Mouse (Mus musculus): ENCODE results near the gene Kazn.

The Kazn gene

GRCm38 (mm10) chr4:142071243-142071991 is 167.8 kb downstream of the Kazn start:
- DNase-seq = no peak

- no peak for DNase-seq
Measured at GRCm38 (mm10) chr4:142070840-142071239, 168.4 kb downstream of the Kazn start.

- DNase-seq = no peak
Measured at GRCm38 (mm10) chr4:142068899-142069812, 170.0 kb downstream of the Kazn start.

- DNase-seq = no peak
Measured at GRCm38 (mm10) chr4:142066576-142066975, 172.6 kb downstream of the Kazn start.

GRCm38 (mm10) chr4:142065835-142066234 is 173.4 kb downstream of the Kazn start:
- no peak for DNase-seq

- no peak for DNase-seq
Measured at GRCm38 (mm10) chr4:142065270-142065669, 173.9 kb downstream of the Kazn start.

GRCm38 (mm10) chr4:142064582-142065228 is 174.5 kb downstream of the Kazn start:
- no peak for DNase-seq

GRCm38 (mm10) chr4:142063057-142063534 is 176.1 kb downstream of the Kazn start:
- no peak for DNase-seq

- no peak for DNase-seq
Measured at GRCm38 (mm10) chr4:142061485-142062240, 177.5 kb downstream of the Kazn start.

- no peak for DNase-seq
Measured at GRCm38 (mm10) chr4:142060455-142061378, 178.5 kb downstream of the Kazn start.

GRCm38 (mm10) chr4:142059841-142060193 is 179.4 kb downstream of the Kazn start:
- no peak for DNase-seq

GRCm38 (mm10) chr4:142059113-142059840 is 179.9 kb downstream of the Kazn start:
- no peak for DNase-seq

- no peak for DNase-seq
Measured at GRCm38 (mm10) chr4:142057529-142058216, 181.5 kb downstream of the Kazn start.

GRCm38 (mm10) chr4:142055600-142055999 is 183.6 kb downstream of the Kazn start:
- no peak for DNase-seq

- DNase-seq = no peak
Measured at GRCm38 (mm10) chr4:142054580-142054979, 184.6 kb downstream of the Kazn start.

GRCm38 (mm10) chr4:142053661-142054448 is 185.3 kb downstream of the Kazn start:
- DNase-seq = no peak

GRCm38 (mm10) chr4:142053261-142053660 is 185.9 kb downstream of the Kazn start:
- no peak for DNase-seq

- no peak for DNase-seq
Measured at GRCm38 (mm10) chr4:142052391-142053132, 186.6 kb downstream of the Kazn start.

Data from thymus, postnatal 4 days (tissue).